Mouse (Mus musculus) lung, postnatal 25 days (tissue): ENCODE measurements around the gene Plk2.

Experiments
- DNase-seq: peaks from one replicate; pipeline ENCODE4 v3.0.0; 2022; ENCODE audit warnings: low spot score

The Plk2 gene

GRCm38 (mm10) chr13:110406152-110406551, 11.3 kb downstream of the Plk2 start:
- DNase-seq, result no peak

DNA sequence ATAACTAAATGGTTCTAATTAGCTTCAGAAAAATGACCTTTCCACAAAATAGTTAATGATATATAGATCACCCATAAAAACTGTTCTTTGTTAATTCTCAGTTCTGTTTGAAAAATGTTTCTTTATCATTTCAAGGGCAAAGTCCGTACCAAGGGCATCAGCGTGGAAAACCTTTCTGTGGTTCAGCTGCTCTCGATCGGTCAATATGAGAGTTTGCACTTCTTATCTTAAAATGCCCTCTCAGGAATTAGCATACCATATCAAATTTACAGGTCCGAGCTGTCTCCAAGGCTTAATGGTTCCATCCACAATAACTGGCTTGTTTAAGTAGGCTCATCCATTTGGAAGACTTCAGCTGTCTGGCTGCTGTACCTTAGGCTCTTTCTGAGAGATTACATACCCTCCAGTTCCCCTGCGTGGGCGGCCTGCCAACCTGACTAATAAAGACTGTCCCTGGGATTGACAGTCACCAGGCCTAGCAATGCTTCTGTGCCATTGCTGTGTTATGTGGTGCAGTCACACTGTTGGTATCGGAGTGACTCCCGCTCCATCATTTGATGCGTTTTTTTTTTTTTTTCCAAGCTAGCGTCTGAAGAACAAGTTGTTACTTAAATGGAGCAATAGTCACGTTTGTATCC, 17.8 kb downstream of the Plk2 start:
- DNase-seq, result no peak

DNA sequence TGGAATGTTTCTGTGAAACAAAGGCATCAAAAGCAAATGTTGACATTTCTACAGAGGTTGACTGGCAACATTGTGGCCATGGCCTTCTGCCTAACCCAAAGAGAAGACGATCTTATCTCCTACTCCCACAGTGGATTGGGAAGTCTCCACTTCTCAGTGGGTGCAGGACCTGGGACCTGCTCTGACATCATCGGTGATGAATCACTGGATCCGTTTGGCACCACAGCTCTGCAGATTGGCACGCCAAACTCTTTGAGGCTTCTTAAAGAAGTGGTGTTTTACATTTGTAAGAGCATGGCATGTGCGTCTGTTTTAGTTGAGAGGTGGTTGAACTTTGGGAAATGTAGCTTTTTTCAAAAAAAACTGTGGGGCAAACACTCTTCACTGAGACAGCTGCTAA, 23.8 kb downstream of the Plk2 start:
- no peak for DNase-seq

- DNase-seq, result no peak
These were observed 24.8 kb downstream of the Plk2 start for GRCm38 (mm10) chr13:110419640-110420039.

DNA sequence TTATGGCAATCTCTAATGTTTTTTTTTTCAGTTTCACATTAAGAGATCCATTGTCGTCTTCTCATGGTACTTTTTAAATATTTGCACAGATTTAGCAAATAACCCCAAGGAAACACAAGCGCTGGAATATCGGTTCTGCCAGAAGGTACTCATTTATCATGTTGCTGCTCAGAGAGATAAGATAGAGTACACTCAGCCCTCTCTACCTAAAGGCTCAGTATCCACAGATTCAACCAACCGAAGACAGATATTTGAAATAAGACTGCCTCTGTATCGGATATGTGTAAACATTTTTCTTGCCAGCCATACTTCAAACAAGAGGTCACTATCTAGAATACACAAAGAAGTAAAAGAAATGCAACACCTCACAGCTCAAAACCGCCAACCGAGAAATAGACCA, 27.6 kb downstream of the Plk2 start:
- DNase-seq, result no peak

GRCm38 (mm10) chr13:110425512-110426222, 30.8 kb downstream of the Plk2 start:
- no peak for DNase-seq

GRCm38 (mm10) chr13:110431388-110431787, 36.5 kb downstream of the Plk2 start:
- DNase-seq, result no peak

GRCm38 (mm10) chr13:110432062-110432566, 37.3 kb downstream of the Plk2 start:
- DNase-seq, result no peak

- no peak for DNase-seq
These were observed 37.8 kb downstream of the Plk2 start for GRCm38 (mm10) chr13:110432613-110433012.

DNA sequence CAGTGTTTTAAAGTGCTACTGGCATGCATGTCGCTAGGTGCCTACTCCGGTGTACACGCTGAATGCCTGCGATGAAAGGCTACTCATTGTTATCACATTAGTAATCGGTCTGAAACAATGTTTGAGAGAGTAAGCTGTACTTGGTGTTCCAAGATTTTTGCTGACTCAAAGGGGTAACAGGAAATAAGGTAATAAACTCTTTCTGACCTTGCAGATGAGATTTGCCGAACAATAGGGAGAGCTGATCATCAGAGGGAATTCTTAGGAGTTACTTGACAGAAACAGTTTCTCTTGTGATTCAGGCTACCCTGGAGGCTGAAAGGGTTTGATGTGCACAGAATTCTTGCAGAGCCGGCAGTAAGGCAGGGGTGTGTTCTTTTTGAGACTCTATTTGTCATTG, 41.8 kb downstream of the Plk2 start:
- peak; percentile 5 for DNase-seq

- DNase-seq, result no peak
These were observed 43.8 kb downstream of the Plk2 start for GRCm38 (mm10) chr13:110438624-110439023.

DNA sequence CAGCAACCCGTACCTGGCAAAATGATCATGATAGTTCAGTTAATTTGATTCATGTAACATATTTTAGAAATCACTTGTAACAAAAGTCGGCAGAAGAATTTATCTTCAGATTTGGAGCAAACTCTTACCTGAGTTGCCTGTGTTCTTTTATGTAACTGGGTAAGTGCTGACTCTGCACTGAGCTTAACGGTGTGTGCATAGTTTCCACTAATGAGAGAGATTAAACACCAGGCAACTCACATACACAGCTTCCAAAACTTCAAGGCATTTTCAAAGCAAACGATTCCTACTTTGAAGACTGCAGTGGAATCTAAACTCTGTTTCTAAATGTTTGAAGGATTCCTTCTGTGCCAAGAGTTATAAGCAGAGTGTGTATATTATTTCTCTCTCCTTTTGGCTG, 49.5 kb downstream of the Plk2 start:
- DNase-seq, result peak; percentile 19

- peak; percentile 31 for DNase-seq
These were observed 50.0 kb downstream of the Plk2 start for GRCm38 (mm10) chr13:110444894-110445293.

- DNase-seq, result no peak
These were observed 51.6 kb downstream of the Plk2 start for GRCm38 (mm10) chr13:110446434-110446833.

GRCm38 (mm10) chr13:110450056-110450455, 55.2 kb downstream of the Plk2 start:
- no peak for DNase-seq
